Mouse (Mus musculus) testis, adult 2 months (tissue): ENCODE measurements at regions not wholly inside any gene's neighbourhood (a gene's known extent, or its start where the extent isn't known, plus 50 kb on each side); places are given as distances from the start of the nearest gene placed in this dataset.

Experiments used
- H3K27ac ChIP-seq: fragments of 200-500 bp; 2 replicates; pipeline ENCODE4 v1.5.1; 2012; ENCODE audit warnings: low read depth, low read length; ENCODE audit not compliant: control insufficient read depth, insufficient read depth
- H3K27me3 ChIP-seq: fragments of 200-500 bp; 2 replicates; pipeline ENCODE4 v1.6.1; 2012; ENCODE audit warnings: mild to moderate bottlenecking, low read length, moderate library complexity; ENCODE audit not compliant: control insufficient read depth, insufficient read depth
- H3K36me3 ChIP-seq: fragments of 200-500 bp; 2 replicates; pipeline ENCODE4 v1.6.1; 2012; ENCODE audit warnings: mild to moderate bottlenecking, low read length; ENCODE audit not compliant: control insufficient read depth, insufficient read depth
- H3K4me1 ChIP-seq: fragments of 200-500 bp; 2 replicates; pipeline ENCODE4 v1.6.1; 2012; ENCODE audit warnings: low read length; ENCODE audit not compliant: control insufficient read depth, insufficient read depth
- H3K4me3 ChIP-seq: fragments of 200-500 bp; 2 replicates; pipeline ENCODE4 v1.5.1; 2012; ENCODE audit warnings: low read depth, mild to moderate bottlenecking, low read length, moderate library complexity, mixed read lengths; ENCODE audit not compliant: control insufficient read depth
- CTCF ChIP-seq: fragments of 200-500 bp; IDR thresholded peaks from 2 replicates; pipeline ENCODE4 v1.5.1; 2012; ENCODE audit warnings: low read depth, mild to moderate bottlenecking, inconsistent platforms, low read length, moderate library complexity; ENCODE audit not compliant: control insufficient read depth, insufficient read depth, insufficient replicate concordance
- POLR2A ChIP-seq: fragments of 200-500 bp; IDR thresholded peaks from 2 replicates; pipeline ENCODE4 v1.6.1; 2012; ENCODE audit warnings: low read depth, mild to moderate bottlenecking, inconsistent platforms, low read length, moderate library complexity; ENCODE audit not compliant: control insufficient read depth

GRCm38 (mm10) chr6:67124089-67124488 lies 86.8 kb upstream of the Gadd45a start:
- Histone ChIP-seq H3K36me3 (no peaks in the 10 kb centered on the region), H3K27ac (no peak overlapping the region), H3K4me3 (no peak overlapping the region), H3K4me1 (peaks cover 3% of the 10 kb centered on the region), H3K27me3 (no peaks in the 10 kb centered on the region)
- TF ChIP-seq CTCF (no peak), POLR2A (no peak)

DNA sequence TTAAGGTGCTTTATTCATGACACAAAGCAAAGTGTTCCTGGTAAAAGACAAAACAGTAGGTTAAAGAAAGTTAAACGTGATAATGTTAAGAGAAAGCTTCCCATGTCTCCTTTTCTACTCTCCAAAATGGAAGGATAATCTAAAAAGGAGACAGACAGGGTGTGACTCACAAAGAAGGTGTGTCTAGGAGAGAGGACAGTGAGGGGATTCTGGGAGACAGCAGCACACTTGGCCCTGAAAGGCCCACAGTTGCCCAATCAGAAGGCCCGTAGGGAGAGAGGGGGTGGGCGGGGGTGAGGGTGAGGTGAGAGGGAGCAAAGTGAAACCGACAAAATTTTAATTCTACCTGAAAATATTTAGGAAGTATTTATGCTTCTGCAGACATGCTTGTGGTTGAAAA lies 85.8 kb upstream of the Gadd45a start:
- H3K27me3 ChIP-seq = no peaks in the 10 kb centered on the region
- TF ChIP-seq POLR2A (no peak), CTCF (no peak)
- H3K4me3 ChIP-seq = no peak overlapping the region

DNA sequence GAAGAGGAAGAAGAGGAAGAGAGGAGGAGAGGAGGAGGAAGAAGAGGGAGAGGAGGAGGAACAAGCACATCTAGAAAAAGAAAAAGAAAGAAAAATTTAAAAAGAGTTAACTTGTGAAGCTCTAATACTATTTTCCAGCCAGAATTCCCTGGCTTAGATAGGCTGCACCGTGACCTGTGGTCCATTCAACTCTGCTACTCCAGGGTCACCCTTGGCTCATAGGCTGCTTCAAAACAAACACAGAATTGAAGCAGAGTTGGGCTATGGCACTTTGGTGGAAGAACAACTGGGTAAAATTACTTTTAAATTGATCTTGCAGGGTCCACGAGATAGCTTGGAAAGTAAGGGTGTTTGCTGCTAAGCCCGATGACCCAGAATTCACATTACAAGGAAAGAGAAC lies 79.0 kb upstream of the Gadd45a start:
- H3K27me3 ChIP-seq = no peaks in the 10 kb centered on the region
- H3K4me3 ChIP-seq = no peak overlapping the region
- H3K36me3 ChIP-seq = no peaks in the 10 kb centered on the region
- no peak overlapping the region for H3K27ac ChIP-seq
- peaks cover 7% of the 10 kb centered on the region for H3K4me1 ChIP-seq
- TF ChIP-seq POLR2A (no peak), CTCF (no peak)

More for the DNA sequence above, 85.8 kb upstream of the Gadd45a start:
- Histone ChIP-seq H3K36me3 (no peaks in the 10 kb centered on the region), H3K27ac (no peak overlapping the region), H3K4me1 (no peaks in the 10 kb centered on the region)

GRCm38 (mm10) chr6:67115505-67116303 lies 78.4 kb upstream of the Gadd45a start:
- Histone ChIP-seq H3K27ac (no peak overlapping the region), H3K4me3 (no peak overlapping the region), H3K4me1 (peaks cover 7% of the 10 kb centered on the region), H3K27me3 (no peaks in the 10 kb centered on the region), H3K36me3 (no peaks in the 10 kb centered on the region)
- TF ChIP-seq CTCF (no peak), POLR2A (no peak)

DNA sequence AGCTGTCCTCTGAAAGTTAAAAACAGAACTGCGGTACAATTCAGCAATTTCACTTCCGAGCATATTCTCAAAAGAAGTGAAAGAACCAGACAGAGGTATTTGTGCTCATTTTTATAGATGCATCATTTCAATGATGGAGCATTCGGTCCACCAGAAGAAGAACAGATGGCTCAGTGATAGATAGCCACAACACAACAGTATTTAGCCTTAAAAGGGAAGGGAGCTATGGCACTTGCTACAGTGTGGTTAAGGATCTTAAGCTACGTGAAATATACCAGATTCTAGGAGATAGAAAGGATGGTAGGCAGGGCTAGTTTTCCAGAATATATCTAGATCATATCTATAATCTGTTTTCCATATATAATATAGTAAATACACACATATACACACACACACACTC lies 77.5 kb upstream of the Gadd45a start:
- Histone ChIP-seq H3K4me1 (peaks cover 7% of the 10 kb centered on the region), H3K36me3 (no peaks in the 10 kb centered on the region), H3K27me3 (no peaks in the 10 kb centered on the region), H3K27ac (no peak overlapping the region), H3K4me3 (no peak overlapping the region)
- no peak for TF ChIP-seq CTCF
- TF ChIP-seq POLR2A = no peak

GRCm38 (mm10) chr6:67113686-67114278 lies 76.5 kb upstream of the Gadd45a start:
- H3K27me3 ChIP-seq = no peaks in the 10 kb centered on the region
- TF ChIP-seq POLR2A (no peak), CTCF (no peak)
- H3K27ac ChIP-seq = no peak overlapping the region
- peak overlapping the region; percentile 83 for H3K4me3 ChIP-seq
- no peaks in the 10 kb centered on the region for H3K36me3 ChIP-seq
- H3K4me1 ChIP-seq = peaks cover 7% of the 10 kb centered on the region

GRCm38 (mm10) chr6:67113261-67113660 lies 76.0 kb upstream of the Gadd45a start:
- Histone ChIP-seq H3K4me3 (peak overlapping the region; percentile 1; the same call in 1 of the 2 replicates), H3K27me3 (no peaks in the 10 kb centered on the region), H3K36me3 (no peaks in the 10 kb centered on the region), H3K27ac (no peak overlapping the region), H3K4me1 (peaks cover 7% of the 10 kb centered on the region)
- TF ChIP-seq POLR2A (no peak), CTCF (no peak)
